Mouse (Mus musculus): ENCODE data around the gene Zfp667. TPM values are rescaled to one million over a fixed set of nuclear protein-coding genes. Genes with fewer than 3 reads are reported as not detected.

Gene Zfp667
- total RNA-seq (2023), result 2.9 TPM

GRCm38 (mm10) chr7:6285842-6286705, at the start of gene Zfp667:
Zfp667 (plus strand) TSS chr7:6286579.

GRCm38 (mm10) chr7:6252410-6252809, 34.0 kb upstream of the Zfp667 start, which contains the start of gene Epp13:
Epp13 (plus strand) TSS chr7:6252710.

GRCm38 (mm10) chr7:6331233-6331956, 45.0 kb downstream of the Zfp667 start, which contains the start of gene Zfp583:
Zfp583 (minus strand) TSS chr7:6331285.

GRCm38 (mm10) chr7:6343501-6344071, 57.2 kb downstream of the Zfp667 start, which contains the start of gene Gm3854:
Gm3854 (plus strand) TSS chr7:6343759.

Other genes with a start within 250 kb of the Zfp667 start
- not detected for gene Nlrp4c, start 241.4 kb upstream of the Zfp667 start, total RNA-seq (2023)
- gene Zfp787, start 130.6 kb upstream of the Zfp667 start, total RNA-seq (2023), result 32.9 TPM
- 23.6 TPM for gene Zfp444, start 114.4 kb upstream of the Zfp667 start, total RNA-seq (2023)
- not detected for gene Galp, start 89.5 kb upstream of the Zfp667 start, total RNA-seq (2023)
- not detected for gene Zscan5b, start 64.3 kb upstream of the Zfp667 start, total RNA-seq (2023)
- not detected for gene Epp13, start 33.9 kb upstream of the Zfp667 start, total RNA-seq (2023)
- gene Zfp583, start 44.7 kb downstream of the Zfp667 start, total RNA-seq (2023), result 2.7 TPM
- gene Gm3854, start 57.2 kb downstream of the Zfp667 start, total RNA-seq (2023), result 1.1 TPM
- gene Zfp78, start 76.7 kb downstream of the Zfp667 start, total RNA-seq (2023), result 2.5 TPM
- gene Zfp28, start 96.7 kb downstream of the Zfp667 start, total RNA-seq (2023), result 3.5 TPM
- gene Smim17, start 112.1 kb downstream of the Zfp667 start, total RNA-seq (2023), result not detected
- not detected for gene Gm20715, start 123.7 kb downstream of the Zfp667 start, total RNA-seq (2023)
- gene Olfr1344, start 152.1 kb downstream of the Zfp667 start, total RNA-seq (2023), result not detected
- gene Olfr1336, start 169.6 kb downstream of the Zfp667 start, total RNA-seq (2023), result not detected
- gene Olfr1346, start 180.5 kb downstream of the Zfp667 start, total RNA-seq (2023), result not detected
- not detected for gene Olfr5, start 200.4 kb downstream of the Zfp667 start, total RNA-seq (2023)
- gene Olfr1347, start 213.2 kb downstream of the Zfp667 start, total RNA-seq (2023), result not detected
- gene Olfr1348, start 222.2 kb downstream of the Zfp667 start, total RNA-seq (2023), result not detected
- gene Olfr1349, start 236.4 kb downstream of the Zfp667 start, total RNA-seq (2023), result not detected

Measured in CD4-positive naive resting alpha-beta T cell, adult 57 days (primary cell).